Mouse (Mus musculus): ENCODE results near the gene Itgb6.

Gene Itgb6

GRCm38 (mm10) chr2:60722514-60722913, at the start of gene Itgb6:
Gene Itgb6 (minus strand): TSS chr2:60722643.
- DNase-seq (ENCODE audit: extremely low read depth, insufficient read length, low spot score), result no peak

- DNase-seq (ENCODE audit: extremely low read depth, insufficient read length, low spot score), result no peak
Measured at GRCm38 (mm10) chr2:60766420-60766819, 44.0 kb upstream of the Itgb6 start.

GRCm38 (mm10) chr2:60756218-60756617, 33.8 kb upstream of the Itgb6 start:
- DNase-seq (ENCODE audit: extremely low read depth, insufficient read length, low spot score), result no peak

- no peak for DNase-seq (ENCODE audit: extremely low read depth, insufficient read length, low spot score)
Measured at GRCm38 (mm10) chr2:60755101-60755500, 32.7 kb upstream of the Itgb6 start.

- no peak for DNase-seq (ENCODE audit: extremely low read depth, insufficient read length, low spot score)
Measured at GRCm38 (mm10) chr2:60751274-60751673, 28.8 kb upstream of the Itgb6 start.

- no peak for DNase-seq (ENCODE audit: extremely low read depth, insufficient read length, low spot score)
Measured at GRCm38 (mm10) chr2:60750591-60750990, 28.1 kb upstream of the Itgb6 start.

- DNase-seq (ENCODE audit: extremely low read depth, insufficient read length, low spot score), result peak; percentile 19
Measured at GRCm38 (mm10) chr2:60748585-60748984, 26.1 kb upstream of the Itgb6 start.

GRCm38 (mm10) chr2:60747590-60747989, 25.1 kb upstream of the Itgb6 start:
- DNase-seq (ENCODE audit: extremely low read depth, insufficient read length, low spot score), result peak; percentile 79

GRCm38 (mm10) chr2:60744674-60745073, 22.2 kb upstream of the Itgb6 start:
- DNase-seq (ENCODE audit: extremely low read depth, insufficient read length, low spot score), result no peak

GRCm38 (mm10) chr2:60739389-60740137, 17.1 kb upstream of the Itgb6 start:
- DNase-seq (ENCODE audit: extremely low read depth, insufficient read length, low spot score), result no peak

- DNase-seq (ENCODE audit: extremely low read depth, insufficient read length, low spot score), result no peak
Measured at GRCm38 (mm10) chr2:60730929-60731328, 8.5 kb upstream of the Itgb6 start.

- no peak for DNase-seq (ENCODE audit: extremely low read depth, insufficient read length, low spot score)
Measured at GRCm38 (mm10) chr2:60730024-60730423, 7.6 kb upstream of the Itgb6 start.

GRCm38 (mm10) chr2:60728902-60729585, 6.6 kb upstream of the Itgb6 start:
- no peak for DNase-seq (ENCODE audit: extremely low read depth, insufficient read length, low spot score)

GRCm38 (mm10) chr2:60724660-60725059, 2.2 kb upstream of the Itgb6 start:
- no peak for DNase-seq (ENCODE audit: extremely low read depth, insufficient read length, low spot score)

- DNase-seq (ENCODE audit: extremely low read depth, insufficient read length, low spot score), result no peak
Measured at GRCm38 (mm10) chr2:60722967-60723366, 524 bp upstream of the Itgb6 start.

- no peak for DNase-seq (ENCODE audit: extremely low read depth, insufficient read length, low spot score)
Measured at GRCm38 (mm10) chr2:60720906-60721305, 1.5 kb downstream of the Itgb6 start.

- no peak for DNase-seq (ENCODE audit: extremely low read depth, insufficient read length, low spot score)
Measured at GRCm38 (mm10) chr2:60720205-60720604, 2.2 kb downstream of the Itgb6 start.

GRCm38 (mm10) chr2:60717348-60717747, 5.1 kb downstream of the Itgb6 start:
- no peak for DNase-seq (ENCODE audit: extremely low read depth, insufficient read length, low spot score)

- DNase-seq (ENCODE audit: extremely low read depth, insufficient read length, low spot score), result no peak
Measured at GRCm38 (mm10) chr2:60716549-60716948, 5.9 kb downstream of the Itgb6 start.

- no peak for DNase-seq (ENCODE audit: extremely low read depth, insufficient read length, low spot score)
Measured at GRCm38 (mm10) chr2:60715771-60716170, 6.7 kb downstream of the Itgb6 start.

GRCm38 (mm10) chr2:60714971-60715502, 7.4 kb downstream of the Itgb6 start:
- DNase-seq (ENCODE audit: extremely low read depth, insufficient read length, low spot score), result no peak

GRCm38 (mm10) chr2:60714475-60714874, 8.0 kb downstream of the Itgb6 start:
- no peak for DNase-seq (ENCODE audit: extremely low read depth, insufficient read length, low spot score)

Data from 3134 (cell line).